Mouse (Mus musculus): ENCODE measurements at regions not wholly inside any gene's neighbourhood (a gene's known extent, or its start where the extent isn't known, plus 50 kb on each side); places are given as distances from the start of the nearest gene placed in this dataset.

DNA sequence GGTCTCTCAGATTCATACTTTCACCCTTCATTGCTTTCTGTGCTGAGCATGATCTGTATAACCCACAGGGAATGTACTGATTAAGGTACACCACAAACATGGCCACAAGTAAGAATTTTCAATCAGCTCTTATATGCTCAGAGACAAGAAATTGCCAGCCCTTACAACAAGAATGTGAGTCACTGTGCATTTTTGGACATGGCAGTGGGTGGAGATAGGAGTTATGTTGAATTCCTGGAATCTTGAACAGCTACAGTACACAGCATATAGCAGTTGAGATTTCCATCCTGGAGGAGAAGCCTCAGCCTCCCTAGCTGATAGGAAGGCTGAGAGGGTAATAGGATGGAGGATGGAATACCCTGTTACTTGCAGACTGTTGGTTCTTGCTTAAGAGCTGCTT is 173.8 kb upstream of the Nudt11 start:
- DNase-seq (ENCODE audit: extremely low spot score in 1 of 2, low spot score in 1 of 2): peak in 1 of 2 experiments; percentile 26

DNA sequence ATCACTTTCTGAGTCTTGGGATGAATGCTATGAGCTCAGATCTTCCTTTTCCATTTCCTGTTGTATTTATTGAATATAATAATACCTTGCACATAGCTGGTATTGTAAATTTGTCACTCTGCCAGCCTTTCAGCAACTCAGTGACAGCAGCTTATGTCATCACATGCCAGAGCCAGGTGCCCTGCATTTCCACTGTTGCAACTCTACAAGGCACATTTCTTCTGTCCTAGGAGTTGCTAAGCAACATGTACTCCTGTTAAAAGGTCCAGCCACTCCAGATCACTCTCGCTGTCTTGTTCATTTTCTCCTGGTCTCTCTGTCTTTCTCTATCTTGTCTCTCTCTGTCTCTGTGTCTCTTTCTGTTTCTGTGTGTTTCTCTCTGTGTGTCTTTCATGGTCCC is 130.1 kb upstream of the Nudt11 start:
- no peak for DNase-seq (ENCODE audit: extremely low spot score in 1 of 2, low spot score in 1 of 2)

DNA sequence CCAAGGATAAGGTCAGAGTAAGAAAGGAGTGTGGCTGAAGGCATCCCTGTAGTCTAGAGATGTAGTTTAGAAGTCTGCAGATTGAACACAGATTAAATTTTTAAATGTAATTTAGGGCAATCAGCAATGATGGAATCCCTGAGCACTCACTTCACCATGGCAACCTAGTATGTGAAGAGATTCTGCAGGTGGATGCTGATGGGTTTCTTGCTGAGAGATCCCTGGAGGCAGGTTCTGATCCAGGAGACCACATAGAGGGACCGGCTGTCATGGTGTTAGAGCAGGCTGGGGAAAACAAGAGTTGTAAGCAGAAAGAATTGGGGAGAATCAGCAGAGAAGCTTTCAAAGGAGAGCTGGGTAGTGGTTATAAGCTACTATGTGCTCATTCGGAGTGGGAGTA is 113.7 kb upstream of the Nudt11 start:
- DNase-seq (ENCODE audit: extremely low spot score in 1 of 2, low spot score in 1 of 2): no peak

DNA sequence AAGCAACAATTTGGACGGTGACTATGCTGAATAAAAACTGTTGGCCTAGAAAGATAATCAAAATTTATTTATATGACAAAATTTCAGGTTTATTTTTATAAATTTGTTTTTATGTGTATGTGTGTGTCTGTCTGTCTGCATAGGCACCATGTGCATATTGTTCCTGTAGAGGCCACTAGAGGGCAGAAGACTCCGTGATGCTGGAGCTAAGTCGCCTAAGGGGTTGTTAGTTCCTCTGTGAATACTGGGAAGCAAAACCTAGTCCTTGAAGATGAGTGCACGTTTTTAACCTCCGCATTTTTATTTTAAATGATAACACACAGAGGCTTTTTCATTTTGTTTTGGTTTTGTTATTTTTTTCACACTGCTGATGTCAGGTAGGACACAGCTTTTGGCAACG is 105.3 kb upstream of the Nudt11 start:
- no peak for DNase-seq (ENCODE audit: extremely low spot score in 1 of 2, low spot score in 1 of 2)
